Mouse (Mus musculus): ENCODE results near the gene Chuk. TPM values are rescaled to one million over a fixed set of nuclear protein-coding genes. Genes with fewer than 3 reads are reported as not detected.
"Not testable (repeated sequence)": the region's sequence is repeated elsewhere in the genome, so short reads cannot be mapped to it uniquely, and the experiment has no call there.

The Chuk gene
- polyA plus RNA-seq, 1 experiment: 70.0 TPM

- no peak for TF ChIP-seq CTCF (IDR thresholded peaks at IDR 0.05; ENCODE audit: low read depth, low read length)
- TF ChIP-seq EP300 (IDR thresholded peaks at IDR 0.05; ENCODE audit: insufficient read depth, low read depth, low read length): no peak
- TF ChIP-seq POLR2A (IDR thresholded peaks at IDR 0.05; ENCODE audit: insufficient read depth, low read length): no peak
- H3K4me1 ChIP-seq (ENCODE audit: control insufficient read depth, insufficient read depth, low read length): no peaks in the 10 kb centered on the region
- H3K27me3 ChIP-seq (ENCODE audit: control insufficient read depth, insufficient read depth, low read length, poor library complexity, severe bottlenecking): no peaks in the 10 kb centered on the region
- H3K9me3 ChIP-seq (replicated peaks; ENCODE audit: control insufficient read depth, insufficient read depth, low read length, poor library complexity, severe bottlenecking): no peaks in the 10 kb centered on the region
- H3K36me3 ChIP-seq (ENCODE audit: control insufficient read depth, insufficient read depth, low read length, poor library complexity, severe bottlenecking): peaks cover 25% of the 10 kb centered on the region
- no peak overlapping the region for H3K4me3 ChIP-seq (ENCODE audit: low read depth, low read length)
- H3K27ac ChIP-seq (ENCODE audit: insufficient read depth, low read length): no peak overlapping the region
- no peak overlapping the region for H3K9ac ChIP-seq (ENCODE audit: low read depth, poor library complexity, severe bottlenecking)
These were observed 25.6 kb upstream of the Chuk start for GRCm38 (mm10) chr19:44132917-44133316.

GRCm38 (mm10) chr19:44128560-44128959, 21.3 kb upstream of the Chuk start:
- Histone ChIP-seq H3K4me1 (ENCODE audit: control insufficient read depth, insufficient read depth, low read length) (no peaks in the 10 kb centered on the region), H3K27me3 (ENCODE audit: control insufficient read depth, insufficient read depth, low read length, poor library complexity, severe bottlenecking) (no peaks in the 10 kb centered on the region), H3K27ac (ENCODE audit: insufficient read depth, low read length) (no peak overlapping the region), H3K9ac (ENCODE audit: low read depth, poor library complexity, severe bottlenecking) (no peak overlapping the region), H3K9me3 (replicated peaks; ENCODE audit: control insufficient read depth, insufficient read depth, low read length, poor library complexity, severe bottlenecking) (no peaks in the 10 kb centered on the region), H3K36me3 (ENCODE audit: control insufficient read depth, insufficient read depth, low read length, poor library complexity, severe bottlenecking) (peaks cover 43% of the 10 kb centered on the region), H3K4me3 (ENCODE audit: low read depth, low read length) (no peak overlapping the region)
- TF ChIP-seq CTCF (IDR thresholded peaks at IDR 0.05; ENCODE audit: low read depth, low read length) (no peak), EP300 (IDR thresholded peaks at IDR 0.05; ENCODE audit: insufficient read depth, low read depth, low read length) (no peak), POLR2A (IDR thresholded peaks at IDR 0.05; ENCODE audit: insufficient read depth, low read length) (no peak)

GRCm38 (mm10) chr19:44127729-44128497, 20.6 kb upstream of the Chuk start:
- Histone ChIP-seq H3K27ac (ENCODE audit: insufficient read depth, low read length) (no peak overlapping the region), H3K4me1 (ENCODE audit: control insufficient read depth, insufficient read depth, low read length) (no peaks in the 10 kb centered on the region), H3K9ac (ENCODE audit: low read depth, poor library complexity, severe bottlenecking) (no peak overlapping the region), H3K27me3 (ENCODE audit: control insufficient read depth, insufficient read depth, low read length, poor library complexity, severe bottlenecking) (no peaks in the 10 kb centered on the region), H3K9me3 (replicated peaks; ENCODE audit: control insufficient read depth, insufficient read depth, low read length, poor library complexity, severe bottlenecking) (no peaks in the 10 kb centered on the region), H3K4me3 (ENCODE audit: low read depth, low read length) (no peak overlapping the region), H3K36me3 (ENCODE audit: control insufficient read depth, insufficient read depth, low read length, poor library complexity, severe bottlenecking) (peaks cover 50% of the 10 kb centered on the region)
- TF ChIP-seq POLR2A (IDR thresholded peaks at IDR 0.05; ENCODE audit: insufficient read depth, low read length): no peak
- no peak for TF ChIP-seq CTCF (IDR thresholded peaks at IDR 0.05; ENCODE audit: low read depth, low read length)
- TF ChIP-seq EP300 (IDR thresholded peaks at IDR 0.05; ENCODE audit: insufficient read depth, low read depth, low read length): no peak

GRCm38 (mm10) chr19:44121137-44121536, 13.9 kb upstream of the Chuk start:
- Histone ChIP-seq H3K36me3 (ENCODE audit: control insufficient read depth, insufficient read depth, low read length, poor library complexity, severe bottlenecking) (peaks cover 40% of the 10 kb centered on the region), H3K27ac (ENCODE audit: insufficient read depth, low read length) (no peak overlapping the region), H3K9me3 (replicated peaks; ENCODE audit: control insufficient read depth, insufficient read depth, low read length, poor library complexity, severe bottlenecking) (no peaks in the 10 kb centered on the region), H3K27me3 (ENCODE audit: control insufficient read depth, insufficient read depth, low read length, poor library complexity, severe bottlenecking) (no peaks in the 10 kb centered on the region), H3K9ac (ENCODE audit: low read depth, poor library complexity, severe bottlenecking) (no peak overlapping the region), H3K4me3 (ENCODE audit: low read depth, low read length) (no peak overlapping the region), H3K4me1 (ENCODE audit: control insufficient read depth, insufficient read depth, low read length) (no peaks in the 10 kb centered on the region)
- TF ChIP-seq CTCF (IDR thresholded peaks at IDR 0.05; ENCODE audit: low read depth, low read length): no peak
- TF ChIP-seq EP300 (IDR thresholded peaks at IDR 0.05; ENCODE audit: insufficient read depth, low read depth, low read length): no peak
- no peak for TF ChIP-seq POLR2A (IDR thresholded peaks at IDR 0.05; ENCODE audit: insufficient read depth, low read length)

GRCm38 (mm10) chr19:44120686-44121085, 13.4 kb upstream of the Chuk start:
- H3K9me3 ChIP-seq (replicated peaks; ENCODE audit: control insufficient read depth, insufficient read depth, low read length, poor library complexity, severe bottlenecking); H3K27ac ChIP-seq (ENCODE audit: insufficient read depth, low read length); H3K27me3 ChIP-seq (ENCODE audit: control insufficient read depth, insufficient read depth, low read length, poor library complexity, severe bottlenecking); H3K4me1 ChIP-seq (ENCODE audit: control insufficient read depth, insufficient read depth, low read length); H3K9ac ChIP-seq (ENCODE audit: low read depth, poor library complexity, severe bottlenecking); H3K4me3 ChIP-seq (ENCODE audit: low read depth, low read length): not testable (repeated sequence)
- H3K36me3 ChIP-seq (ENCODE audit: control insufficient read depth, insufficient read depth, low read length, poor library complexity, severe bottlenecking): peaks cover 40% of the 10 kb centered on the region

GRCm38 (mm10) chr19:44117793-44118192, 10.5 kb upstream of the Chuk start:
- Histone ChIP-seq H3K4me3 (ENCODE audit: low read depth, low read length) (no peak overlapping the region), H3K9ac (ENCODE audit: low read depth, poor library complexity, severe bottlenecking) (no peak overlapping the region), H3K9me3 (replicated peaks; ENCODE audit: control insufficient read depth, insufficient read depth, low read length, poor library complexity, severe bottlenecking) (no peaks in the 10 kb centered on the region), H3K27me3 (ENCODE audit: control insufficient read depth, insufficient read depth, low read length, poor library complexity, severe bottlenecking) (no peaks in the 10 kb centered on the region), H3K36me3 (ENCODE audit: control insufficient read depth, insufficient read depth, low read length, poor library complexity, severe bottlenecking) (peaks cover 38% of the 10 kb centered on the region), H3K27ac (ENCODE audit: insufficient read depth, low read length) (no peak overlapping the region), H3K4me1 (ENCODE audit: control insufficient read depth, insufficient read depth, low read length) (no peaks in the 10 kb centered on the region)
- TF ChIP-seq EP300 (IDR thresholded peaks at IDR 0.05; ENCODE audit: insufficient read depth, low read depth, low read length) (no peak), CTCF (IDR thresholded peaks at IDR 0.05; ENCODE audit: low read depth, low read length) (no peak), POLR2A (IDR thresholded peaks at IDR 0.05; ENCODE audit: insufficient read depth, low read length) (no peak)
